Mouse (Mus musculus) cerebellum, postnatal 14 days (tissue): Measurements from ENCODE around the gene Gns.

Source experiments
- DNase-seq, 2 experiments: peaks; one replicate each; pipeline ENCODE4 v3.0.0; 2021; ENCODE audit warnings: mixed read lengths in 2 of 2

Gene Gns

DNA sequence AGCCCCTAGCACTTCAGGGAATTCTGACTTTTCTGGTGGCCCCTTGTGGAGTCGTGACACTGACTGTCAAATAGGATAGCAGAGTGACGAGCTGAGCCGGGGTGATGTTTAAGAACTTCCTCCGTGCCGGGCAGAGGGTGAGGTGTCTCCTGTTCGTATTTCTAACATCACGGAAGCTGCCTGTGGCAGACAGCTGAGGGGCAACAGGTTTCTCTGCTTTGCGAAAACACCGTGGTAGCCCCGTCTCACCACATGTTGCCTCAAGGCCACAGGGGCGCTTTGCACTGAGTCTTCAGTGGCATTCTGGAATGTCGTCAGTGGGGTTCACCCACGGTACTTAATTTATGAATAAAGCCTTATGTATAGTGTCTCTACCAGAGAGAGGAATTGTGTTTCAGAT lies 2.4 kb downstream of the Gns start:
- DNase-seq, result no peak

DNA sequence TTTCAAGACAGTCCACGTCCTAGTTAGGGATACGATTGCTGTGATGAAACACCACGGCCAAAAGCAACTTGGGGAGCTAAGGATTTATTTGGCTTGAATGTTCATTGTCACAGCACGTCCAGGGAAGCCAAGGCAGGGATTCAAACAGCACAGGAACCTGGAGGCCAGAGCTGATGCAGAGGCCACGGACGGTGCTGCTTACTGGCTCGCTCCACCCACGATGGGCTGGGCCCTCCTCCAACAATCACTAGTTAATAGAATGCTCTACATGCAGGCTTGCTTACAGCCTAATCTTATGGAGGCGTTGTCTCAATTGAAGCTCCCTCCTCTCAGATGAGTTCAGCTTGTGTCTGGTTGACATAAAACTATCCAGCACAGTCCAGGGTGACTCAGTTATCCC lies 2.9 kb downstream of the Gns start:
- no peak for DNase-seq

DNA sequence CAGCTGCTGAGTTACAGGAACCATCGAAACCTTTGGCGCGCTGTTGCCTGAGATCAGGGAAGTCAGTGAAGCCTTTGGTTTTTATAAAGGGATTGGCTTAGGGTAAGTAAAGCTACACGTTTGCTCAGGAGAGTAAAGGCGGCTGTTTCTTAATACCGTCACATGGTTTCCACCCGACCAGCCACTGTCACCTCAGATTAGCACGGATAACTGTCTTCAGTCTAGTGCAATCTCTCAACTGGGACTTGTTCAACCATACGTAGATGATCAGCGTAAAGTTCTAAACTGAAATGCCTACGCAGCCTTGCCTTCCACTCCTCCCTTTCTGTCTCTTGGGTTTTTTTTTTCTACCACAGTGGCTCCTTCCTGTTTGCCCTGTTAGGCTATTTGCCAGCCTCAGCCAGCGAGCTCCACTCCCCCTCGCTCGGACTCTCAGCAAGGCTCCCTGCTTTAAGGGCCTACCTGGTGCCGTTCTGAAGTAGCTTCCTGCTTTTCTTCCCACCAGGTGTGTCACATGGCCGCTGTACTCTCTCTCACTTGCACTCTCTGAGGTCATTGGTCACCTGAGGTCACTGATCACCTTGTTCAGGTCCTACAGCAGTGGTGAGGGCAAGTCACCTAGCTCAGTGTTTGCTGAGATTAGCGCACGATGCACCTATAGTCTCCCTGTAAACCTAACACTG lies 4.0 kb downstream of the Gns start:
- DNase-seq, result no peak

DNA sequence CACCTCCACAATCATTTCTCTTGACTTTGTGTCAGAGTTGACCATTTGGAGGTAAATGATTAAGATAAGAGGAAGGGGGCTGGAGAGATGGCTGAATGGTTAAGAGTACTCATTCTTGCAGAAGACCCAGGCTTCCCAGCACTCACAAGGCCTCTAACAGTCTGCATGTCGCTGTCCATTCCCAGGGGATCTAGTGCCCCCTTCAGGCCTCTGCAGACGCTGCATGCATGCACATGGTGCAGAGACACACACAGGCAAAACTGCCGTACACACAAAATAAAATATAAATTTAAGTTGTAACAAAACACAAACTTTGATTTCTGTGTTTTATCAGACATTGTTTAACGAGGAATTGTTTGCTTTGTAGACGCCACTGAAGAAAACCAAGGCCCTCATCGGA lies 5.9 kb downstream of the Gns start:
- DNase-seq, result peak in 1 of 2 experiments; percentile 35

DNA sequence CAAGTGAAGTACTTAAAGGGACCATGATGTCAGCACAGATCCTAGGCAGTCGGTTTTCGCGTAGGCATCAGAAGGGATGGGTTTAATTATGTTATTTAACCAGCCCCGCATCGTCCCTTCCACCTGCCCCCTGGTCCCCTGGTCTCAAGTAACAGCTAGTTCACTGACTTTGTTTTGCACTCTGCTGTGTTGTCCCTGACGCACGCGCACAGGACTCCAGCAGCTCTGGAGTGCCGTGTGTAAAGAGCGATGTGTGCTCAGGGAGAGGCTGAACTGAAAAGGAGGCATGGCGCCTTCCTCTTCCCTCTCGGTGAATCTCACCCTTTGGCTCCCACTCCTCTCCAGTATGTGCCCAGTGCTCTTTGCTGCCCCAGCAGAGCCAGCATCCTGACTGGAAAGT lies 9.1 kb downstream of the Gns start:
- no peak for DNase-seq

DNA sequence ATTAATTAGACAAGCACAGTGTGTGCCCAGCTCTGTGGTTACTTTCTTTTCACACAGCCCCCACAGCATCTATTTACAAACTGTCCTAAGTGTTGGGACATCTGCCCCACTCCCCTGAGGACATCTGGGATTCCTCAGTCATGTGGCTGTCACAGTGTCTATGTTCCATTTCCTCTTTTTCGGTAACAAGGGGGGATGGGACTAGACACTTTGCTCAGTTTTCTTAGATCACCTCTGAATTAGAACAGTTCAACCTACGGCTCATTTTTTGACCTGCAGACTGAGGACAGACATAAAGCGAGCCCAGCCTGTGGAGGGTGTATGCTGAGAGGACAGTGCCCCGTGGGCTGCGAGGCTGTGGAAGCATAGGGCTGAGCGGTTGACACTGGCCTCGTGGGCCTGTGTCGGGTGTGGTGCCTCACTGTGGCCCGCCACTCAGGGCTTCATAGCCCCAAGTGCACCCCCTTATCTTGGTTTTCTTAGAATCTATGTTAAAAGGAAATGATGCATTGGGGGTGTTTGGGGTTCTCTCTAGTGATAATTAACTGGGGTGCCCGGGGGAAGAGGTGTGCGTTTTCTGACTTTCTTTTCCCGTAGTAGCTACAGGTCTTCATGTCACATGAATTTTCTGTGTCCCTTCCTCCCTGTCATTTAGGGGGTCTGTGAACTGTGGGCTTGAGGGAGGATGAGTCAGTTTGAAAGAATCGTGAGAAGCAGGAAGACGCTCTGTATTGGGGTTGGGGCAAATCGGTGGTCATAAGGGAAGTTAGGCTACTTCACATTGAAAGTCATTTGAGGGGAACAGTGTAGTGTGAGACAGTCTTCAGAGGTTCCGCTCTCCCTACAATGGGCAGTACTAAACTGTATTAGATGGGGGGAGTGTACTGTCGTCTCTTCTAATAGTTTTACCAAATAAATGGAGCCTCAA lies 10.1 kb downstream of the Gns start:
- no peak for DNase-seq

DNA sequence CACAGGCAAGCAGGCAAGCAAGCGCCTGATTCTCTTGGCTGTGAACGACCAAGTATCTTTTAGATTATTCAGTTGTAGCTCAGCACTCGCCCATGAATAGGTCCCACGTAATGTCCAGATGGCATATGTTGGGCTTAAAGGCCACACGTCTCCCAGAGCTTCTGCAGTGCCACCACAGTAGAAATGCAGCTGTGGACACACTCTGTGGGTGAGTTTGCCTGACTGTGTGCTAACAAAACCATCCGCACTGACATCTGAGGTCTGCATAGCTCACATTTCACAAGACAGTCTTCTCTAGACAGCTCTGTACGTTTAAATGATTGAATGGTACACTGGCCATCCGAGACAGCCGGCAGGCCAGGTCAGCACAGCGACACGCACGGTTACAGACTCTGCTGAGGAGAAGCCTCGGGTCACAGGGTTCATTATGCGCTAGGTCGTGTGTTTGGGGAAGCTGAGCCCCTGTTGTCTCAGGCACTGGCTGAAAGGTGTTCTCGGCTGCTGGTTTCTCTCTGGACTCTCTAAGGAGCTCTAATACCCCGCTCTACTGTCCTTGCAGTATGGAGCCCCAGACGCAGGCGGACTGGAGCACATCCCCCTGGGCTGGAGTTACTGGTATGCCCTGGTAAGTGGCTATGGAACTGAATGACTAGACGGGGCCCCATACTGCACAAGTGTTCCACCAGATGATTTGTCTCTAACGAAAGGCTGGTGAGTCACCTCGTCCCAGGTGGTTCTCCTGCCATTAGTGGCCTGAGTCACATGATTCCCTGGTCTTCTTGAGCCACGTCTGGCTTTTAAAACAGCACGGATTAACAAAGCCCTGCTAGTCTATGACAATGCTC lies 11.0 kb downstream of the Gns start:
- DNase-seq, result no peak

DNA sequence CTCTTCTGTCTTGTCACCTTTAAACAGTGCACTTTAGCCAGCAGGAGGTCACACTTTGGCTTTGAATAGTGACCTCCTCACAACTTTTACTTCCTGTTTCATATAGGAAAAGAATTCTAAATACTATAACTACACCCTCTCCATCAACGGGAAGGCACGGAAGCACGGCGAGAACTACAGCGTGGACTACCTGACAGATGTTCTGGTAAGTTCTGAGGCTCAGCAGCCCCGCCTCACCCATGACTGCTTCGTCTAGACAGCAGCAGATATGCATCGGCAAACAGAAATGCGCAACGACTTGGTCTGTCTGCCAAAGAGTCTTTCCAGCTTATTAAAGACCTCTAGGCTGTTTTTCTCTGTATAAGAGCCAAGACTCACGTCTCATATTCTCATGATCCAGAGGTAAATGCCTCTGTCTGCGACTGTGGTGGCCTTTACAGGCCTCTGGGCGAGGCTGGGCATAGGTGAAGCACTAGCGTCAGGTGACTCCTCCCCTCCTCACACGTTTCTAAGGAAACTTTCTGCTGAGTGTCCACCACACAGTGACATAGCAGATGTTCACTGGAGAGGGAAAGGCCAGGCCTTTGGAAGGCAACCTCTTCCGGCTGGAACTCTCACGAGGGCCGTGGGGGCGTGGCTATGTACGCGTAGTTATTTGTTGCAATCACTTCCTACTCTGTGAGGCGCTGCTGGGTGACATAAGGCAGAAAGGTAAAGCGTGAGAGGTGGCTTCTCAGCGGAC lies 11.8 kb downstream of the Gns start:
- no peak for DNase-seq

DNA sequence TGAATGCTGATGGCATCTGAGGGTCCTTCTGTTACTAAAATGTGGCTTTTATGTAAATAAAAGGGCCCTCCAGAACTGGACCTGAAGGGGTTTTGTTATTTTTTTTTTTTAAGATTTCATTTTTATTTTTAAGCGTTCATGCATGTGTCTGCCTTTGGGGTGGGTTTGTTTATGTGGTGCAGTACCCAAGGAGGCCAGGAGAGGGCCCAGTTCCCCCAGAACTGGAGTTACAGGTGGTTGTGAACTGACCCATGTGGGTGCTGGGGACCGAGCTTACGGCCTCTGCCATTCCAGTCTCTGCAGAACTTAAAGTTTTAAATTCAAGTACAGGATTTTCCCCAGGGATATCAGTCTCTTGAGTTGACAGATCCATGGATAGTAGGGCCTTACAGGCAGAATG lies 14.5 kb downstream of the Gns start:
- peak in 1 of 2 experiments; percentile 36 for DNase-seq

DNA sequence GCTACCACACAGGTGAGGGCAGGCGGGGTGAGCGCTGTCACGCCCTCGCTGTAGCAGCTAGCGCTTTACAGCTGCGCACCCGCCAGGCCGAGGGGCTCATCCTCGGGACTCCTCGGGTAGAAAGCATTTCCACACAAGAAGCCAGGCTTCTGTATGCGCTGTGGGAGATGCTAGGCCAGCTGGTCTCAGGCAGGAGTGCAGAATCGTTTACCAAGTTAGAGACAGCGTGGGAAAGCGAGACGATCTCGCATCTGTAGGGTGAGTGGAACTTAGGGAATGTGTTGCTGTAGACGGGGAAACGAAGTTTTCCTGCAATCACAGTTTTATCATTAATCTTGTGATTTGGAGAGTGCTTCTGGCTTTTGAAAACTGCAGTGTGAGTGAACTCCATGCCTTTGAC lies 16.4 kb downstream of the Gns start:
- no peak for DNase-seq

DNA sequence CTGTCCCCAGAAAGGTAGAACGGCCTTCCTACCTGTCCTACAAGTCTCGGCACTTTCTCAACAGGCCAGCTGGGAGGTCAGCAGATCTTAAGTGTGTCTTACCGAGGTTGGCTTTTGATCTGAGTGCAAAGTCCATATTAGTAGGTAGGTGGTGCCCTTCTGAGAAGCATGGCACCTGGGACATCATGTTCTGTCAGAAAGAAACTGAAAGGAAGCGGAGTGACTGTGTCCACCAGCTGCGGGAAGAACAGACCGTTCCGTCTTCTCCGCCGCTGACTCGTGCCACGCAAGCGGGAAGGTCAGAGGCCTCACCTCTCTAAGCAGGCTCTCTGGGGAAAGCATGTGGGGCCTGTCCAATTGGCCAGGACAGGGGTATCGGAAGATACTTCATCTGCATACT lies 19.8 kb downstream of the Gns start:
- no peak for DNase-seq

DNA sequence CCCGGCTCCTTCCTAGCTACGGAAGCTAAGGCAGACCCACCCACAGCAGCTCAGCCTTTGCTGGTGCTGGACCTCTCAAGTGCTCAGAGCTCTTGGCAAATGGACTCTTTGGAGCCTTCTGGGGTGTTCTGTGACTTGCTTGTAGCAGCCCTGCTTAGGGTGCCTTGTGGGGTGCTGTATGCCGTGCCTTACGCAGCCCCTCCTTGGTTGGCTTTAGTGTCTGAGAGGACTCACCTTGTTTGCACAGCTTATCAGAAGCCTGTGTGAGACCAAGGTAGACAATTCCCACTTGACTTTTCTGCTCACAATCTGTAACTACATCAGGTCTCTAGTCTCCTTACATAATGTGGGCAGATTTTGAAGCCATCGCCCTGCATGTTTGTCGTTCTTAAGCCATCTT lies 20.8 kb downstream of the Gns start:
- DNase-seq, result no peak

DNA sequence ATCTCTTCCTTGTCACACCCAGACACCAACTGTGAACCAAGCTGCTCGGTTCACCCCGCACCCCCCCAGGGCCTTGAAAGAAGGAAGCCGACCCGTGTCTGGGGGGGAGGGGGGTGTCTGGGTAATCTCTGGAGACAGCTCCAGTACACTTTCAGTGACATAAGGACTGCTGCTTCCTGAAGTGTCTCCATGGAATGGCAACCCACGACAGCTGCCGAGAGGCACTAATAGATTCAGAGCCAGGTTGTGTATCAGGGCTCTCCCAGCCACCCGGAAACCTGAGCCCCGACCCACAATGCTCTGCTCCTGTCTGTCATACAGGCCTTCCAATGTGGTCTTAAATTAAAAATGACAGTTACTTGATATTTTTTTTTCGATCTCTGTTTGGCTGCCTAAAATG lies 21.5 kb downstream of the Gns start:
- DNase-seq, result peak in 1 of 2 experiments; percentile 20

DNA sequence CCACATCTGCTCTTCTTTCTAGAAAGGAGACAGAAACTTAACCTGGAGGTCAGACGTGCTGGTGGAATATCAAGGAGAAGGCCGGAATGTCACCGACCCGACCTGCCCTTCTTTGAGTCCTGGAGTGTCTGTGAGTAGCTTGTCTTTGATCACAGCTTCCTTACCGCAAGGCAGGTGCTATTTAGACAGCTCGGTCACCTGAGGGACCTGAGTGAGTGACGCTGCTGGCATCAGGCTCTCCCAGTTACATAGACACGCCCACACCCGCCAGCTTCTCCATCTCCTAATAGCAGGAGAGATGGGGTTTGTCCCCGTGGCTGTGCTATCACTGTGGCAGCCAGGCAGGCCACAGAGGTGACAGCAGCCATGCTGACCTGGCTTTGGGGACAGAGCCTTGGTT lies 25.7 kb downstream of the Gns start:
- no peak for DNase-seq

DNA sequence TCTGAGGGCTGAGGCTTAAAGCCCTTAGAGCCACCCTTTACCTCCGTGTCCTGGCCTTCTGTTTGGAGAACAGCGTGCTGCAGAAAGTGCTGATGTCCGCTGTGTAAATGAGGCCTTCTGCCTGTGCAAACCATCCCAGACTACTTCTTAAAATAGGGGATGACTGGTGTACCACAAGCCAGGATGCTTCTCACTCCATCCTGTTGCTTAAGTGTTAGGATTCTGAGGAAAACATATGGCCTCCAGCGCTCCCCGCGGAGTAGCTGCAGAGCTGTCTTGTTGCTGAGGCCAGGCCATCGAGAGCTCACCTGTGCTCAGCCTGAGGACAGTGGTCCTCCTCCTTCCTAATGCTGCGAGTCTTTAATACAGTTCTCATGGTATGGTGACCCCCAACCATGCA lies 27.0 kb downstream of the Gns start:
- DNase-seq, result no peak

DNA sequence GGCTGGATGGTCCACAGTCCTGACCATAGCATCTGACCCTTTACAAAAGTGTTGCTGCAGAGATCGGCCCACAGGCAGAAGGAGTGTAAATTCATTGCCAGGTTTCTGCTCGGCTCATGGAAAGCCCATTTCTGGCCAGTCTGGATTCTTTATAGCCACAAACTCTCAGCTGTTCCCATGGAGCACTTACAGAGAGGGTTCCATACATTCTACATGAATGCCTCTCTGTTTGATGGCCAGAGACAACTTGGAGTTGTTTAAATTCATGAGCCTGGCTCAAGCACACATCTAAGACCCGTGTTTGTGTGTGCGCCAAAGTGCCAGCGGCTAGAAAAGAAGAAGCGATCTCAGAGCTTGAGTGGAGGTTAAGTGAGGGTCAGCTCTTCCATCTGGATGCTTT lies 29.4 kb downstream of the Gns start:
- DNase-seq, result no peak

DNA sequence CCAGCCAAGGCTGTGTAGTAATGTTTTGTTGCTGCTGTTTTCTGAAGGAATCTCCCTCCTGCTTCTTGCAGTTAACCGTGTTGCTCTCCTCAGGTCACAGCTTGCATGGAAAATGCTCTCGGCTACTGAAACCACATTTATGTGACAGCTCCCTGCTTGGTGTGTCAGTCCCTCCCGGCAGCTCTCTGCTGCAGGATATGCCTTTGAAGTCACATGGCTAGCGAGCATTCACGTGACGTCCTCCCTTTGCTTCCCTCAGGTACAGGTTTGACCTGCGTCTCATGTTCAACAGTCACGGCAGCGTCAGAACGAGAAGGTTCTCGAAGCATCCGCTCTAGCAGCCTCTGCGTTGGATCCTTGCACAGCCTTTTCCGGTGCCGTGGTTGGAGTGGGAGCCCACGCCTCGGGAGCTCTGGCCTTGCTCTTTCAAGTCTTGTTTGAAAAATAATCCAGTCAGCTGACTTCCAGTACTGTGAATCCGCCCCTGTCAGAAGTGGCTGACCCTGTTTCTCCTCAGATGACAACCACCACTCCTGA lies 30.0 kb downstream of the Gns start:
- DNase-seq, result no peak

DNA sequence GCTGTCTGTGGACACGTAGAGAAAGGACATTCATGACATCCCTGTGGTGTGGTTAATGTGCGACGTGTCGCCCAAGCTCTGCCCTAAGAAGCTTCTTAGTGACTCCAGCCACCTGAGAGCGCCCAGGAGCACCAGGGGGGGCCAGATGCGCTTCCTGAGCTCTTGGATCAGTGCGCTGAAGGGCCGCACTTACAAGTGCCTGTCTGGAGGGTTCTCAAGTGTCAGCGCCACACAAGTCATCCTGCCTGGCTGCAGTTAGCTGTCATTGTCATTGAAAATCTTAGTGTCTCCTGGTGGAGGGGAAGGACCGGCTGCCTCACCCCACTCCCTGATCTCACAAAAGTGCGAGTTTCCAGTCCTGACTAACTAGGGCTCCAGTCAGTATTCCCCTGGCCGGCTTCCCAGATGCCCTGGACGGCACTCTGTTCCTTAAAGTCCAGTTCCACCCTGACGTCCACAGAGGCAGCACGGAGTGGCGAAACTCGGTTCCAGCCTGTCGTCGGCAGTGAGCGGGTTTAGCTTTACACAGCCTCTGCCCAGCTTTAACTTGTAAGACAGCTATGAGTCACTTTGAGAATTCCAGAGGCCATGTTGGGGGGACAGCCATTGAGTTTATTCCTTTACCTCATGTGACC lies 30.8 kb downstream of the Gns start:
- no peak for DNase-seq

DNA sequence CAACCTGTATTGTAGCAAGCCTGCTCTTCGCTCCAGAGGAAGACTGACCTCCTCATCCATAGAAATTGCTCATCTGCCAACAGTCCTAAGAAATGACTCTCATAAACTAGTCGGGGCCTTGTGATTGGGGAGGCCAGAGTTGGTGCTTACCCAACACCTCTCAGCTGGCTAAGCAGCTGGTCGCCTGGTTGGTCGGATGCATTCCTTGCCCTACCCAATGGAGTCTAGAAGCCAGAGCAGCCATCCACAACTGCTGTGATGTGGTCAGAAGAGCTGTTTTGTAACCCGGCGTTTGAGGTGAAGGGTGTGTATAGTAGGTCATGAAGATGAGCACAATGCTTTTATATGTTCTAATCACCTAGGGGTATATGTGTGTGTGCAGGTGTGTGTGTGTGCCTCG lies 33.7 kb downstream of the Gns start:
- no peak for DNase-seq

DNA sequence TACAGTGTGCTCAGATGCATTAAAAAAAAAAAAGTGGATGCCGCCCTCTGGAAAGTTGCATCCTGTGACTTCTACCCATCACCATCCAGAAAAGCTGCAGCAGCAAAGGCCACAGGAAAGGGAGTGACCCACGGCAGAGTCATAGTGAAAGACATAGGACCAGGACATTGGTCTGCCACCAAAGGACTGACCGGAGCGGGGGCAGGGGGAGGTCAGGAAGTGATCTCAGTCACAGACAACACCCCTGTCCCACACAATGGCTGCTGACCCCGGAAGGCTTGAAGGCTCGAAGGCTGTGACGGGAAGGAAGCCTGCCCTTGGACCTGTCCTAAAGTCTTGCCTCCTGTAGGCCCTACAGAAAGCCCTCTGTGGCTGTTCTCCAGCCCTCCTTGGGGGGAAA lies 36.1 kb downstream of the Gns start:
- no peak for DNase-seq

DNA sequence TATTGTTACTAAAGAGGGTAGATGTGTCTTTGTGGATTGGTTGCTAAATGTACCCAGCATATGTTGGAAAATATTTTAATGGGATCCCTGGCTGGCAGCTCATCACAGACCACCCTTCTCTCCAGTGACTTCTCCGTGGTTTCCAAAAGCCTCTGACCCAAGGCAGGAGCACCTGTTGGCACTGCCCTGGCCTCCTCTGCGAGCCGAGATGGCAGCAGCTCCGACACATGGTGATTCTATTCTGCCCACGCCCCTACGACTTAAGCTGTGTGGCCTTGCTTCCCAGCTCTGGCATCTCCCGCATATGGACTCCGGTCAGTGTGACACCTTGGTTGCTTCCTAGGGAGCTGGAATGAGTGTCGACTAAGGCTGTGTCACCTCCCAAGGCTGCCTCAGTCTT lies 38.2 kb downstream of the Gns start:
- DNase-seq, result no peak

DNA sequence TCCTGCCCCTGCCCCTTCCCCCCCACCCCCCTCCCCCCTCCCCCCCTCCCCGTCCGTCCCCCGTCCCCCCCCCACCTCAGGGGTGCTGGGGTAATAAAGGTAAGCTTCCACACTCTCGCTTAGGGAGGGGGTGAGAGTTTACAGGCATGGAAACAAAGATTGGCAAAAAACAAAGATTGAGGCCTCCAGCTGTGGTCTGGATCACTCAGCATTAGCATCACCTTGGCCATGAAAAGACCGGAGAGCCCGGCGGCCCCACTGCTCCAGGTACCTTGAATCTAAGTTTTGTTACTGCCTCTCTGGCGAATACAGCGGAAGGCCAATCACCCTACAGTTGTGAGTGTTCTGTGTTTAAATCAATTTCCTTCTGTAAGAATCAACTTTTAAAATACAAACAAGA lies 39.1 kb downstream of the Gns start:
- DNase-seq, result no peak
